Mouse (Mus musculus): ENCODE measurements around the gene Reg1. TPM values are rescaled to one million over a fixed set of nuclear protein-coding genes. Genes with fewer than 3 reads are reported as not detected.

Gene Reg1
- polyA plus RNA-seq, 1 experiment = not detected

DNA sequence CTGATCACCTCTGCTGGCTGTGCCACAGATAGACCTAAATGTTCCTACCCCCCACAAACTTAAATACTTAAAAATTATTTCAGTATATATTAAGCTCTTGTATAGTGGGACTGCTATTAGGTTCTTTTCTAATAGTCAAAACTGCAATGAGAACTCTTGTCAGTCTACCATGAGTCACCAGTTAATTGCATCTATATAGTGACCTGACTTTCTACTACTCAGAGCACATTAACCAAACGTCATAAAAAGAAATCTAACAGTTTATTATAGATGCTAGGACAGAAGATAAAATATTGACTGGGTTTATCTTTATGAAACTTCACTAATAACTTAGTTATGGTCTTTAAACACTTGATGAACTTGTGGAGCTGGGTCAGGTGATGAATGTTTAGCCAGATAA, 24.7 kb downstream of the Reg1 start:
- H3ac ChIP-seq (ENCODE audit: control insufficient read depth, insufficient read length, low read depth) = no peak overlapping the region
- TF ChIP-seq MYOG (IDR thresholded peaks at IDR 0.05; ENCODE audit: control insufficient read depth, extremely low read depth, insufficient read length) (no peak), USF1 (IDR thresholded peaks at IDR 0.05; ENCODE audit: low read depth) (no peak), MAX (IDR thresholded peaks at IDR 0.05) (no peak), FOSL1 (IDR thresholded peaks at IDR 0.05; ENCODE audit: insufficient read depth, low read length, poor library complexity, severe bottlenecking) (no peak), CTCF (IDR thresholded peaks at IDR 0.05; ENCODE audit: control insufficient read depth, insufficient read depth, insufficient read length) (no peak), CEBPB (IDR thresholded peaks at IDR 0.05; ENCODE audit: low read depth) (no peak)
- no peaks in the 10 kb centered on the region for H3K36me3 ChIP-seq (ENCODE audit: control insufficient read depth, insufficient read depth)
- H3K27me3 ChIP-seq (ENCODE audit: control insufficient read depth, insufficient read depth, insufficient read length) = no peaks in the 10 kb centered on the region
- no peaks in the 10 kb centered on the region for H3K79me2 ChIP-seq (ENCODE audit: control insufficient read depth, insufficient read depth)
- H3K4me3 ChIP-seq (ENCODE audit: insufficient read depth, poor library complexity, severe bottlenecking) = no peak overlapping the region
- no peaks in the 10 kb centered on the region for H3K79me3 ChIP-seq (ENCODE audit: low read depth)

DNA sequence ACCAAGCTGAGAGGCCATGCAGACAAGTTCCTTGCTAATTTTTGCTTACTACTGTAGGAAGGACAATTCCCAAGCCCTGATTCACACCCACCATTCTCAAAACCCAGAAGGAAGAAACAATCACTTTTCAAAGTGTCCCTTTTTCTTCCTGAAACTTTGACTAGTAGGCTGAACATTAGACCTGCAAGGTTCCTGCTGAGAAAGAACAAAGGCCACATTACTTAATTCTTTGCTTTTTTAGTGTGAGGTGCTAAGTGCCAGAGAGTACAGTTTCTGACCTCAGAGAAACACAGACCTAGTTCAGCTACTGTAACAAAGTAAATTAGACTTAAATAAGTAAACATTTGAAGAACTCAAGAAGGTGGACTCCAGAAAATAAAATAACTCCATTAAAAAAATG, 25.9 kb downstream of the Reg1 start:
- no peaks in the 10 kb centered on the region for H3K79me2 ChIP-seq (ENCODE audit: control insufficient read depth, insufficient read depth)
- TF ChIP-seq MYOG (IDR thresholded peaks at IDR 0.05; ENCODE audit: control insufficient read depth, extremely low read depth, insufficient read length) (no peak), MYOD1 (IDR thresholded peaks at IDR 0.05; ENCODE audit: control insufficient read depth, insufficient read length, low read depth) (no peak), USF1 (IDR thresholded peaks at IDR 0.05; ENCODE audit: low read depth) (no peak), MAX (IDR thresholded peaks at IDR 0.05) (no peak), FOSL1 (IDR thresholded peaks at IDR 0.05; ENCODE audit: insufficient read depth, low read length, poor library complexity, severe bottlenecking) (no peak), CEBPB (IDR thresholded peaks at IDR 0.05; ENCODE audit: low read depth) (no peak), CTCF (IDR thresholded peaks at IDR 0.05; ENCODE audit: control insufficient read depth, insufficient read depth, insufficient read length) (no peak)

DNA sequence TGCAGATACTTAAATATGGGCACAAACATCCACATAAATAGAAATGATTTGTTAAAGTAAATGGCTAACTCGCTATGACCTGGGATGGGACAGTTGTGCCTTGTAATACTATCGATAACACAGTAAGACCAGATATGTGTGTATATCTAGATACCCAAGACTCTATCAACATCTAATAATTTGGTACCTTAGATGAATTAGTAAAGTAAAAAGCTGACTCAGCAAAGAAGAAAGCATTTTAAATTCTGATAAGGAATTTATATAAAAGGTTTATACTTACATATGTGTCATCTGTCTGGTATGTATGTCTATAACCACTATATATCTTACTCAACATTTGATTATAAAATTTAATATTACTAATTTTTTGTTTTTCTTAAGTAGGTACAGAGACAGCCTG, 30.3 kb downstream of the Reg1 start:
- H3ac ChIP-seq (ENCODE audit: control insufficient read depth, insufficient read length, low read depth) = no peak overlapping the region
- no peaks in the 10 kb centered on the region for H3K27me3 ChIP-seq (ENCODE audit: control insufficient read depth, insufficient read depth, insufficient read length)
- no peaks in the 10 kb centered on the region for H3K79me3 ChIP-seq (ENCODE audit: low read depth)
- no peaks in the 10 kb centered on the region for H3K79me2 ChIP-seq (ENCODE audit: control insufficient read depth, insufficient read depth)
- no peak overlapping the region for H3K4me3 ChIP-seq (ENCODE audit: insufficient read depth, poor library complexity, severe bottlenecking)
- TF ChIP-seq FOSL1 (IDR thresholded peaks at IDR 0.05; ENCODE audit: insufficient read depth, low read length, poor library complexity, severe bottlenecking) (no peak), CTCF (IDR thresholded peaks at IDR 0.05; ENCODE audit: control insufficient read depth, insufficient read depth, insufficient read length) (no peak)
- H3K36me3 ChIP-seq (ENCODE audit: control insufficient read depth, insufficient read depth) = no peaks in the 10 kb centered on the region

More for the DNA sequence above, 25.9 kb downstream of the Reg1 start:
- Histone ChIP-seq H3ac (ENCODE audit: control insufficient read depth, insufficient read length, low read depth) (no peak overlapping the region), H3K36me3 (ENCODE audit: control insufficient read depth, insufficient read depth) (no peaks in the 10 kb centered on the region), H3K79me3 (ENCODE audit: low read depth) (no peaks in the 10 kb centered on the region), H3K27me3 (ENCODE audit: control insufficient read depth, insufficient read depth, insufficient read length) (no peaks in the 10 kb centered on the region), H3K4me3 (ENCODE audit: insufficient read depth, poor library complexity, severe bottlenecking) (no peak overlapping the region)

DNA sequence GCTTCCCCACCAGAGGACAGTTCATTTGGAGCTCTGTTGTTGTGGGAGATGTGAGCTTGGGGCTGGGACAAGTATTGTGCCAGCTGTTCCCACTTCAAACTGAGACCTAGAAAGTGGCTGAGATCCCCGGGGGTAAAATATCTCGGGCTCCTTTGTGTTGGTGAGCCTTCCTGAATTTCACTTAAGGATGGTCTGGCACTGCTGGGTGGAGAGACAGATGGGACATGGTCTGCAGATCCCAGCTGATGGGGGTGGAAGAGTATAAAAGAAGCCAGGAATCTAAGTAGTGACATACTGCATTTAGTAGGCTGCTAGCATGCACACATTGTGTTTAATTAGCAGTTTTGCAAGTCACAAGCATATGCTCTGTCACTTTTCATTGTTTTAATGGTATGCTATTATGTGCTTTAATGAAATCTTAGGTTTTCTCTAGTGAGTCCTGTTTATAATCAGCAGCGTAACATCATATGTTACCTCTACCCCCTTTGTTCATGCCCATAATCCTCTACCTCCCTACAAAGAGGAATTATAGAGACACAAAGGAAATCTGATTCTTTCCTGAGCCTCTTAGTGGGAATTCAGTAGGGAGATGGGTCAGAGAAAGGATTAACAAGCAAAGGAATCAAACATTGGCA, 37.8 kb downstream of the Reg1 start:
- Histone ChIP-seq H3K27me3 (ENCODE audit: control insufficient read depth, insufficient read depth, insufficient read length) (no peaks in the 10 kb centered on the region), H3K79me2 (ENCODE audit: control insufficient read depth, insufficient read depth) (no peaks in the 10 kb centered on the region), H3K4me3 (ENCODE audit: insufficient read depth, poor library complexity, severe bottlenecking) (no peak overlapping the region), H3K79me3 (ENCODE audit: low read depth) (no peaks in the 10 kb centered on the region), H3ac (ENCODE audit: control insufficient read depth, insufficient read length, low read depth) (no peak overlapping the region), H3K36me3 (ENCODE audit: control insufficient read depth, insufficient read depth) (no peaks in the 10 kb centered on the region)
- TF ChIP-seq USF1 (IDR thresholded peaks at IDR 0.05; ENCODE audit: low read depth) = no peak
- TF ChIP-seq FOSL1 (IDR thresholded peaks at IDR 0.05; ENCODE audit: insufficient read depth, low read length, poor library complexity, severe bottlenecking) = no peak
- no peak for TF ChIP-seq CEBPB (IDR thresholded peaks at IDR 0.05; ENCODE audit: low read depth)
- no peak for TF ChIP-seq MAX (IDR thresholded peaks at IDR 0.05)
- no peak for TF ChIP-seq CTCF (IDR thresholded peaks at IDR 0.05; ENCODE audit: control insufficient read depth, insufficient read depth, insufficient read length)
- no peak for TF ChIP-seq MYOG (IDR thresholded peaks at IDR 0.05; ENCODE audit: control insufficient read depth, extremely low read depth, insufficient read length)
- no peak for TF ChIP-seq MYOD1 (IDR thresholded peaks at IDR 0.05; ENCODE audit: control insufficient read depth, insufficient read length, low read depth)

DNA sequence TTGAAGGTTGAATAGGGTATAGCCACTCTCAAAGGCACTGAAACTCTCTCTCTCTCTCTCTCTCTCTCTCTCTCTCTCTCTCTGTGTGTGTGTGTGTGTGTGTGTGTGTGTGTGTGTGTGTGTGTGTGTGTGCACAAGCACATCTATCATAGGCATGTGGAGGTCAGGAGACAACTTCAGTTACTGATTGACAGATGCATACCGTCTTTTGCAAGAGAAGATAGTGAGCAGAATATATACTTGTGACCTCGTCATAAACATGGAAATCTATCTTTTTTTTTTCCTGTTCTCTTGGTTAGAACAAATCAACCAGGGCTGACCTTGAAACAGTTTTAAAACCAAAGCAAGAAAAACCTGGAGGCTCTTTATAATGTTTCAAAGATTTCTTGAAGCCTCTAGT, 39.8 kb downstream of the Reg1 start:
- Histone ChIP-seq H3K4me3 (ENCODE audit: insufficient read depth, poor library complexity, severe bottlenecking) (no peak overlapping the region), H3K79me2 (ENCODE audit: control insufficient read depth, insufficient read depth) (no peaks in the 10 kb centered on the region), H3K27me3 (ENCODE audit: control insufficient read depth, insufficient read depth, insufficient read length) (no peaks in the 10 kb centered on the region), H3K79me3 (ENCODE audit: low read depth) (no peaks in the 10 kb centered on the region), H3K36me3 (ENCODE audit: control insufficient read depth, insufficient read depth) (no peaks in the 10 kb centered on the region), H3ac (ENCODE audit: control insufficient read depth, insufficient read length, low read depth) (no peak overlapping the region)
- TF ChIP-seq MYOG (IDR thresholded peaks at IDR 0.05; ENCODE audit: control insufficient read depth, extremely low read depth, insufficient read length) = no peak
- TF ChIP-seq CTCF (IDR thresholded peaks at IDR 0.05; ENCODE audit: control insufficient read depth, insufficient read depth, insufficient read length) = no peak
- TF ChIP-seq MYOD1 (IDR thresholded peaks at IDR 0.05; ENCODE audit: control insufficient read depth, insufficient read length, low read depth) = no peak
- no peak for TF ChIP-seq MAX (IDR thresholded peaks at IDR 0.05)
- TF ChIP-seq CEBPB (IDR thresholded peaks at IDR 0.05; ENCODE audit: low read depth) = no peak
- no peak for TF ChIP-seq FOSL1 (IDR thresholded peaks at IDR 0.05; ENCODE audit: insufficient read depth, low read length, poor library complexity, severe bottlenecking)
- TF ChIP-seq USF1 (IDR thresholded peaks at IDR 0.05; ENCODE audit: low read depth) = no peak

DNA sequence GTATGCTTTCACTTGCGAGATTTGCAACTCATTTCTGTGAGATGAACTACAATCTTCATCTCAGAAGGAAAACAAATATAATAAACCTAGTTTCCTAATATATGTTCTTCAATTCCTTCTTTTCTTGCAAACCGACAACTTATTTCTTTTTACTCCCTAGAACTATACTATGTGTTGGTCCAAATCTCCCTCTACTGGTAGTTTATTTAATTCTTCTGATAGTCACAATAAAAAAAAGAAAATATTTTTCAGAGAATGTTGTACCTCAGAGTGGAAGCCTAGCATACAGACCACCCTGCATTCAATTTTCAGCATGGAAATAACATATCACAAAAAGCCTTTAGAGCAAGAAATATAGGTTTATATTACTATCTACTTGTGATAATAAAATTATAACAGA, 40.8 kb downstream of the Reg1 start:
- Histone ChIP-seq H3K79me2 (ENCODE audit: control insufficient read depth, insufficient read depth) (no peaks in the 10 kb centered on the region), H3K4me3 (ENCODE audit: insufficient read depth, poor library complexity, severe bottlenecking) (no peak overlapping the region), H3K36me3 (ENCODE audit: control insufficient read depth, insufficient read depth) (no peaks in the 10 kb centered on the region), H3K27me3 (ENCODE audit: control insufficient read depth, insufficient read depth, insufficient read length) (no peaks in the 10 kb centered on the region), H3K79me3 (ENCODE audit: low read depth) (no peaks in the 10 kb centered on the region), H3ac (ENCODE audit: control insufficient read depth, insufficient read length, low read depth) (no peak overlapping the region)
- TF ChIP-seq MAX (IDR thresholded peaks at IDR 0.05) (no peak), USF1 (IDR thresholded peaks at IDR 0.05; ENCODE audit: low read depth) (no peak), MYOD1 (IDR thresholded peaks at IDR 0.05; ENCODE audit: control insufficient read depth, insufficient read length, low read depth) (no peak), FOSL1 (IDR thresholded peaks at IDR 0.05; ENCODE audit: insufficient read depth, low read length, poor library complexity, severe bottlenecking) (no peak), CEBPB (IDR thresholded peaks at IDR 0.05; ENCODE audit: low read depth) (no peak), CTCF (IDR thresholded peaks at IDR 0.05; ENCODE audit: control insufficient read depth, insufficient read depth, insufficient read length) (no peak), MYOG (IDR thresholded peaks at IDR 0.05; ENCODE audit: control insufficient read depth, extremely low read depth, insufficient read length) (no peak)
